Mouse (Mus musculus): Measurements from ENCODE around the gene Asah2.
"Not testable (repeated sequence)": the region's sequence is repeated elsewhere in the genome, so short reads cannot be mapped to it uniquely, and the experiment has no call there.

The Asah2 gene

GRCm38 (mm10) chr19:32107771-32108306 is at the start of gene Asah2:
Asah2 (minus strand) TSS chr19:32108211.
- H3K36me3 ChIP-seq (ENCODE audit: control insufficient read depth, insufficient read depth, low read length, poor library complexity, severe bottlenecking), result no peaks in the 10 kb centered on the region
- no peaks in the 10 kb centered on the region for H3K27me3 ChIP-seq (ENCODE audit: control insufficient read depth, insufficient read depth, low read length, poor library complexity, severe bottlenecking)
- DNase-seq (ENCODE audit: low read depth, low spot score), result peak; percentile 45

GRCm38 (mm10) chr19:32157045-32157444 is 49.0 kb upstream of the Asah2 start:
- Histone ChIP-seq H3K36me3 (ENCODE audit: control insufficient read depth, insufficient read depth, low read length, poor library complexity, severe bottlenecking) (peaks cover 16% of the 10 kb centered on the region), H3K27me3 (ENCODE audit: control insufficient read depth, insufficient read depth, low read length, poor library complexity, severe bottlenecking) (no peaks in the 10 kb centered on the region)
- no peak for DNase-seq (ENCODE audit: low read depth, low spot score)

- H3K36me3 ChIP-seq (ENCODE audit: control insufficient read depth, insufficient read depth, low read length, poor library complexity, severe bottlenecking), result peaks cover 15% of the 10 kb centered on the region
- no peaks in the 10 kb centered on the region for H3K27me3 ChIP-seq (ENCODE audit: control insufficient read depth, insufficient read depth, low read length, poor library complexity, severe bottlenecking)
- DNase-seq (ENCODE audit: low read depth, low spot score), result peak; percentile 19
Measured at GRCm38 (mm10) chr19:32152529-32152928, 44.5 kb upstream of the Asah2 start.

GRCm38 (mm10) chr19:32148710-32149109 is 40.7 kb upstream of the Asah2 start:
- DNase-seq (ENCODE audit: low read depth, low spot score), result no peak

GRCm38 (mm10) chr19:32142383-32142782 is 34.4 kb upstream of the Asah2 start:
- no peak for DNase-seq (ENCODE audit: low read depth, low spot score)
- Histone ChIP-seq H3K27me3 (ENCODE audit: control insufficient read depth, insufficient read depth, low read length, poor library complexity, severe bottlenecking) (no peaks in the 10 kb centered on the region), H3K36me3 (ENCODE audit: control insufficient read depth, insufficient read depth, low read length, poor library complexity, severe bottlenecking) (peaks cover 14% of the 10 kb centered on the region)

More at GRCm38 (mm10) chr19:32148710-32149109, 40.7 kb upstream of the Asah2 start:
- H3K27me3 ChIP-seq (ENCODE audit: control insufficient read depth, insufficient read depth, low read length, poor library complexity, severe bottlenecking), result no peaks in the 10 kb centered on the region
- peaks cover 5% of the 10 kb centered on the region; the same call in 1 of the 2 replicates for H3K36me3 ChIP-seq (ENCODE audit: control insufficient read depth, insufficient read depth, low read length, poor library complexity, severe bottlenecking)

- H3K27me3 ChIP-seq (ENCODE audit: control insufficient read depth, insufficient read depth, low read length, poor library complexity, severe bottlenecking), result no peaks in the 10 kb centered on the region
- peaks cover 15% of the 10 kb centered on the region for H3K36me3 ChIP-seq (ENCODE audit: control insufficient read depth, insufficient read depth, low read length, poor library complexity, severe bottlenecking)
- DNase-seq (ENCODE audit: low read depth, low spot score), result no peak
Measured at GRCm38 (mm10) chr19:32138361-32139088, 30.5 kb upstream of the Asah2 start.

GRCm38 (mm10) chr19:32137904-32138303 is 29.9 kb upstream of the Asah2 start:
- Histone ChIP-seq H3K36me3 (ENCODE audit: control insufficient read depth, insufficient read depth, low read length, poor library complexity, severe bottlenecking) (peaks cover 14% of the 10 kb centered on the region), H3K27me3 (ENCODE audit: control insufficient read depth, insufficient read depth, low read length, poor library complexity, severe bottlenecking) (no peaks in the 10 kb centered on the region)
- DNase-seq (ENCODE audit: low read depth, low spot score), result no peak

GRCm38 (mm10) chr19:32136888-32137625 is 29.0 kb upstream of the Asah2 start:
- Histone ChIP-seq H3K36me3 (ENCODE audit: control insufficient read depth, insufficient read depth, low read length, poor library complexity, severe bottlenecking) (peaks cover 15% of the 10 kb centered on the region), H3K27me3 (ENCODE audit: control insufficient read depth, insufficient read depth, low read length, poor library complexity, severe bottlenecking) (no peaks in the 10 kb centered on the region)
- DNase-seq (ENCODE audit: low read depth, low spot score), result no peak

GRCm38 (mm10) chr19:32131707-32132488 is 23.9 kb upstream of the Asah2 start:
- H3K27me3 ChIP-seq (ENCODE audit: control insufficient read depth, insufficient read depth, low read length, poor library complexity, severe bottlenecking); DNase-seq (ENCODE audit: low read depth, low spot score): not testable (repeated sequence)

GRCm38 (mm10) chr19:32129281-32129680 is 21.3 kb upstream of the Asah2 start:
- peaks cover 13% of the 10 kb centered on the region; the same call in 1 of the 2 replicates for H3K36me3 ChIP-seq (ENCODE audit: control insufficient read depth, insufficient read depth, low read length, poor library complexity, severe bottlenecking)
- H3K27me3 ChIP-seq (ENCODE audit: control insufficient read depth, insufficient read depth, low read length, poor library complexity, severe bottlenecking), result no peaks in the 10 kb centered on the region
- DNase-seq (ENCODE audit: low read depth, low spot score), result no peak

More at GRCm38 (mm10) chr19:32131707-32132488, 23.9 kb upstream of the Asah2 start:
- not testable (repeated sequence) for H3K36me3 ChIP-seq (ENCODE audit: control insufficient read depth, insufficient read depth, low read length, poor library complexity, severe bottlenecking)

GRCm38 (mm10) chr19:32127180-32127850 is 19.3 kb upstream of the Asah2 start:
- peaks cover 13% of the 10 kb centered on the region; the same call in 1 of the 2 replicates for H3K36me3 ChIP-seq (ENCODE audit: control insufficient read depth, insufficient read depth, low read length, poor library complexity, severe bottlenecking)

GRCm38 (mm10) chr19:32124155-32124554 is 16.1 kb upstream of the Asah2 start:
- H3K27me3 ChIP-seq (ENCODE audit: control insufficient read depth, insufficient read depth, low read length, poor library complexity, severe bottlenecking), result no peaks in the 10 kb centered on the region
- H3K36me3 ChIP-seq (ENCODE audit: control insufficient read depth, insufficient read depth, low read length, poor library complexity, severe bottlenecking), result peaks cover 12% of the 10 kb centered on the region; the same call in 1 of the 2 replicates
- DNase-seq (ENCODE audit: low read depth, low spot score), result no peak

More at GRCm38 (mm10) chr19:32127180-32127850, 19.3 kb upstream of the Asah2 start:
- no peaks in the 10 kb centered on the region for H3K27me3 ChIP-seq (ENCODE audit: control insufficient read depth, insufficient read depth, low read length, poor library complexity, severe bottlenecking)
- peak; percentile 39 for DNase-seq (ENCODE audit: low read depth, low spot score)

- DNase-seq (ENCODE audit: low read depth, low spot score), result no peak
- Histone ChIP-seq H3K36me3 (ENCODE audit: control insufficient read depth, insufficient read depth, low read length, poor library complexity, severe bottlenecking) (peaks cover 8% of the 10 kb centered on the region; the same call in 1 of the 2 replicates), H3K27me3 (ENCODE audit: control insufficient read depth, insufficient read depth, low read length, poor library complexity, severe bottlenecking) (no peaks in the 10 kb centered on the region)
Measured at GRCm38 (mm10) chr19:32123196-32123595, 15.2 kb upstream of the Asah2 start.

GRCm38 (mm10) chr19:32120798-32121197 is 12.8 kb upstream of the Asah2 start:
- DNase-seq (ENCODE audit: low read depth, low spot score), result no peak
- Histone ChIP-seq H3K27me3 (ENCODE audit: control insufficient read depth, insufficient read depth, low read length, poor library complexity, severe bottlenecking) (no peaks in the 10 kb centered on the region), H3K36me3 (ENCODE audit: control insufficient read depth, insufficient read depth, low read length, poor library complexity, severe bottlenecking) (peaks cover 7% of the 10 kb centered on the region; the same call in 1 of the 2 replicates)
